Mouse (Mus musculus): Measurements from ENCODE around the gene Mrc1.

The Mrc1 gene

DNA sequence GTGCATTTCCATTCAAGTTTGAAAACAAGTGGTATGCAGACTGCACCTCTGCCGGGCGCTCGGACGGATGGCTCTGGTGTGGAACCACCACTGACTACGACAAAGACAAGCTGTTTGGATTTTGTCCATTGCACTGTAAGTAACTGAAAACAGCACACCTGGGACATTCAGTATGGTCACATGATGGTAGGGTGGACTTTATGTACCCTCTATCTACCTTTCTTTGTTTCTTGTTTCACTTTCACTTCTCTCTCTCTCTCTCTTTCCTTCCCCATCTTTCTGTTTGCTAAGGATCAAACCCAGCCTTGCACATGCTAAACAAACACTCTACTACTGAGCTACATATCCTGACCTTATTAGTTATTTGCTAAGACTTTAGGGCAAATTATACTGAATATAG, 15.0 kb downstream of the Mrc1 start:
- no peak for DNase-seq (ENCODE audit: low read depth, low spot score)

- no peak for DNase-seq (ENCODE audit: low read depth, low spot score)
Observed at GRCm38 (mm10) chr2:14244668-14245067, 15.5 kb downstream of the Mrc1 start.

GRCm38 (mm10) chr2:14249839-14250564, 20.8 kb downstream of the Mrc1 start:
- no peak for DNase-seq (ENCODE audit: low read depth, low spot score)

- no peak for DNase-seq (ENCODE audit: low read depth, low spot score)
Observed at GRCm38 (mm10) chr2:14251938-14252337, 22.7 kb downstream of the Mrc1 start.

- DNase-seq (ENCODE audit: low read depth, low spot score) = no peak
Observed at GRCm38 (mm10) chr2:14258345-14258850, 29.2 kb downstream of the Mrc1 start.

- no peak for DNase-seq (ENCODE audit: low read depth, low spot score)
Observed at GRCm38 (mm10) chr2:14262090-14262489, 32.9 kb downstream of the Mrc1 start.

DNA sequence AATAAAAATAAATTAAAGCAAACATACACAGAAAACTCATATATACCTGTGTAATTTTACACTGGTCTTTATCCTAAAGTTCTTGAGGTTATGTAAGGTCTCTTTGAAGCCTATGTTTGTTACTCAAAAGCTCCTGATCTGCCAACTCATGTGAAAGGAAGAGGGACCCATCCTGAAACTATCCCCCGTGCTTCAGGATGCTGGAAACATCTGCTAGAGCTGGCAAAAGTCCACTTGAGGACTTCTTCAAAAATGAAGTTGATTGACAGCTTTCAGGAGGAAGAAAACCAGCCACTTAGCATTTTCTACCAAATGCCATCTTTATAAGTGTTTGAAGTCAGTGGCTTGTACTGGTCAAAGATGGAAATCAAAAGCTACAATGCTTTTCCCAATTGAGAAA, 40.0 kb downstream of the Mrc1 start:
- DNase-seq (ENCODE audit: low read depth, low spot score) = no peak

DNA sequence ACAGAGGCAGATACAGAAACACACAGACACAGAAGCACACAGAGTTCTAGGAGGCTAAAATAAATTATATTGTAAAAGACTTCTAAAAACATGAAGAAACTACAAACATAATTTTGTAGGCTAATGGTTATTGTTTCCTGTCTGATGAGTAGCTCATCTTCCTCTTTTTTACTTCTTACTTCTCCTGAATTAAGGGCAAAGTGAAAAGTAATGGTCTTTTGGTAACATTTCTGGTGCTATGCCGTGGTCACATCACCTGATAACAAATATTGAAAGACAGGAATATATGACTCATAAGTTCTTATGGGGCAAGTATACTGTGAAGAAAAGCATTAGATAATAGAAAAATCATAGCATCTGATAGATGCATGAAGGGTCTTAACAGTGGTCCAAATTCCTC, 42.9 kb downstream of the Mrc1 start:
- no peak for DNase-seq (ENCODE audit: low read depth, low spot score)

GRCm38 (mm10) chr2:14275796-14276195, 46.6 kb downstream of the Mrc1 start:
- DNase-seq (ENCODE audit: low read depth, low spot score) = no peak

DNA sequence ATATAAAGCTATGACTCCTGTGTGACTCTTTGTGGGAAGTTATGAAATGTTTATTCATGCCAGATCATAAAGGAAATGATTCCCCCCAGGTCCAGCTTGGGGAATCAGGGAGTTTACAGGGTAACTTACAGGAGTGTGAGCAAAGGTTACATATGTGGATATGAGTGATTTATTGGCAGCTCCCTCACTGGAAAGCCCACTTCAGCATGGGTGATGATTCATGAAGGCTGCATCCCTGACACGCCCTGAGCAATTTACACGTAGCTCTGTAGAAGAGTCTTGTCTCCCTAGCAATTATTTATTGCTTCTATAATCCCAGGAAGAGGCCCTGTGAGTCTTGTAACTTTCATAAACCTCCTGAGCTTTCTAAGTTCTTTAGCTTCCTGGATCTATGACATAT, 50.1 kb downstream of the Mrc1 start:
- DNase-seq (ENCODE audit: low read depth, low spot score) = no peak

DNA sequence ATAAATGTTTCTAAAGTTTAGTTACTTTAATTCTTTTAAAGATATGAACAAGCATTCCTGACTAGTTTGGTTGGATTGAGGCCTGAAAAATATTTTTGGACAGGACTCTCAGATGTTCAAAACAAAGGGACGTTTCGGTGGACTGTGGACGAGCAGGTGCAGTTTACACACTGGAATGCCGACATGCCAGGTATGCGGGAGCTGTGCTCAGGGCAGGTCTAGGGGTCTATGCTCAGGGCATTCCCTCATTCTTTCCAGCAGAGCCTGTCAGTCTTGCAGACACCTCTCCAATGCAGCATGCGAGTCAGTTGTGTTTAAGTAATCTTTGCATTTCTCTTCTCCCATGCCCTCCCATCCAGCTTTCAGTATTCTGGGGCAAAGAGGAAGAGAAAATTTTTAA, 50.6 kb downstream of the Mrc1 start:
- DNase-seq (ENCODE audit: low read depth, low spot score) = no peak

- peak; percentile 62 for DNase-seq (ENCODE audit: low read depth, low spot score)
Observed at GRCm38 (mm10) chr2:14295334-14295733, 66.1 kb downstream of the Mrc1 start.

GRCm38 (mm10) chr2:14312505-14313380, 83.6 kb downstream of the Mrc1 start:
- no peak for DNase-seq (ENCODE audit: low read depth, low spot score)

DNA sequence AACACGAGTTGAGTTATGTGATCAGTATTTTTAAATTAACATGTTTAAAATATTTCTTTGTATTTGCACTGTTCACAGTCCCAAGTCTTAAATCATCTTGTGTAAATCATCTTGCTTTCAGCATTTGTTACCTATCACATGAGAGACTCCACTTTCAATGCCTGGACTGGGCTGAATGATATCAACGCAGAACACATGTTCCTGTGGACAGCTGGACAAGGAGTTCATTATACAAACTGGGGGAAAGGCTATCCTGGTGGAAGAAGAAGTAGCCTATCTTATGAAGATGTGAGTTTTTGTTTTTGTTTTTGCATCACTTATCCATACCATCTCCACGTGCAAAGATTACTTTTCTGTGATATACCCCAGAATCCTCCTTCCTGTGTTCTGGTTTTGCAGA, 85.9 kb downstream of the Mrc1 start:
- DNase-seq (ENCODE audit: low read depth, low spot score) = no peak

DNA sequence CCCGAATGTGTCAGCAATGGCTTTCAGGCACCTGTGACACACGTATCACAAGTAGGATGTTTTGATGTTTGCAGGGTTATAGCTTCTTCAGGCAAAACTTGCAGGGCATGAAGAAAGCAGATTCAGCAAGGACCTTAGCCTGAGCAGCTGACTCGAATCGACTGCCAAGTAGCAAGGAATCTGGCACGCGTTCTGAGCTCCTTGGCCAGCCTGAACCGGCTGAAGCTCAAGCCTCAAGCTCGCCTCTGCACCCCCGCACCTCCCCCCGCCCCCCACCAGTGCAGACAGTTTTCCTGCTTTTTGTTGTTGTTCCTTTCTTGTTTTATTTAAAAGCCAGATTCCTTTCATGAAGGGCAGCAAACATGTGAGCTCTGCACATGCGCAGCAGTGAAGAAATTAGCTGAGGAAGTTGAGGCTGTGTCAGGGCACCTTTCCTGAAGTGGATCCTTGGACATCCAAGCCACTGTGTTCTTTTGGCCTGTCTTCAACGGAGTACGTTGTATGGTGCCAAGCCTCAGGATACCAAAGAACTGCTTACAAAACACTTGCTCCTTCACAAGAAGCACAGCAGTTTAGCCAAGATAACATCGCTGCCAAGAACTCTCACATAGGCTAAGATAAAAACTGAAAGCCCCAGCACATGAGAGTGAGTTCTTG, 112.6 kb downstream of the Mrc1 start:
- DNase-seq (ENCODE audit: low read depth, low spot score) = no peak

DNA sequence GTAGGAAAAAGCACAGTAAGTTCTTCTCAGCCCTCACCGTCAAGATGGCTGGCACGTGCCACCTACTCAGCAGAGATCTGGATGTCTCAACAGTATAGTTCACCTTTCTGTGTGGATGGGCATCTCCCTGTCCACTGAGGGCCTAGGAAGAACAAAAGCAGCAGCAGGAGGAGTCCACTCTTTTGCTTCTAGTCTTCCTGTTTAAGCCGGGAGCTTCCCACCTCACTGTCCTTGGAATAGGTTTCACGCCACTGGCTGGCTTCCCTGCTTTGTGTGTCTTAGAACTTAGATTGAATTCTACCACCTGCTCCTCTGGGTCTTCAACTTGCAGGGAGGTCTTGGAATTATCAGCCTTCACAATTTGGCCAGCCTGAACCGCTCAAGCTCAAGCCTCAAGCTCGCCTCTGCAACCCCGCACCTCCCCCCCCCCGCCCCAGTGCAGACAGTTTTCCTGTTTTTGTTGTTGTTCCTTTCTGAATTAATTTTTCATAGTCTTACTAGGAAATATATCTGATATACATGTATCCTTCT, 113.2 kb downstream of the Mrc1 start:
- DNase-seq (ENCODE audit: low read depth, low spot score) = no peak
